Mouse (Mus musculus): ENCODE data around the gene Hist1h2br.
"Not testable (repeated sequence)": the region's sequence is repeated elsewhere in the genome, so short reads cannot be mapped to it uniquely, and the experiment has no call there.

Gene Hist1h2br

GRCm38 (mm10) chr13:21833461-21833860 lies at the start of gene Hist1h2br, which contains the start of gene Hist1h2ap:
Hist1h2br (plus strand) TSS chr13:21833743.
Hist1h2ap (minus strand) TSS chr13:21833507.
- not testable (repeated sequence) for DNase-seq (ENCODE audit: low read depth, low spot score)

GRCm38 (mm10) chr13:21784311-21784710 lies 49.2 kb upstream of the Hist1h2br start:
- DNase-seq (ENCODE audit: low read depth, low spot score): no peak

GRCm38 (mm10) chr13:21786189-21786898 lies 47.2 kb upstream of the Hist1h2br start:
- no peak for DNase-seq (ENCODE audit: low read depth, low spot score)

- DNase-seq (ENCODE audit: low read depth, low spot score): peak; percentile 96
Observed at GRCm38 (mm10) chr13:21786899-21787629, 46.5 kb upstream of the Hist1h2br start, which contains the start of the genes Hist1h2an and Hist1h2bp. Hist1h2an (minus strand) TSS chr13:21787218. Hist1h2bp (plus strand) TSS chr13:21787461.

- DNase-seq (ENCODE audit: low read depth, low spot score): no peak
Observed at GRCm38 (mm10) chr13:21787760-21788593, 45.6 kb upstream of the Hist1h2br start.

GRCm38 (mm10) chr13:21789925-21790324 lies 43.6 kb upstream of the Hist1h2br start:
- DNase-seq (ENCODE audit: low read depth, low spot score): no peak

GRCm38 (mm10) chr13:21790601-21791283 lies 42.8 kb upstream of the Hist1h2br start:
- DNase-seq (ENCODE audit: low read depth, low spot score): no peak

- DNase-seq (ENCODE audit: low read depth, low spot score): no peak
Observed at GRCm38 (mm10) chr13:21795584-21795983, 38.0 kb upstream of the Hist1h2br start.

- DNase-seq (ENCODE audit: low read depth, low spot score): not testable (repeated sequence)
Observed at GRCm38 (mm10) chr13:21797163-21797562, 36.4 kb upstream of the Hist1h2br start.

GRCm38 (mm10) chr13:21803058-21803457 lies 30.5 kb upstream of the Hist1h2br start:
- not testable (repeated sequence) for DNase-seq (ENCODE audit: low read depth, low spot score)

GRCm38 (mm10) chr13:21810073-21810472 lies 23.5 kb upstream of the Hist1h2br start, which contains the start of the genes Hist1h2bq and Hist1h2ao:
Hist1h2bq (minus strand) TSS chr13:21810197.
Hist1h2ao (plus strand) TSS chr13:21810465.
- not testable (repeated sequence) for DNase-seq (ENCODE audit: low read depth, low spot score)

- not testable (repeated sequence) for DNase-seq (ENCODE audit: low read depth, low spot score)
Observed at GRCm38 (mm10) chr13:21811074-21811473, 22.5 kb upstream of the Hist1h2br start.

- DNase-seq (ENCODE audit: low read depth, low spot score): not testable (repeated sequence)
Observed at GRCm38 (mm10) chr13:21811539-21811938, 22.0 kb upstream of the Hist1h2br start, which contains the start of gene Hist1h4m. Hist1h4m (plus strand) TSS chr13:21811746.

- not testable (repeated sequence) for DNase-seq (ENCODE audit: low read depth, low spot score)
Observed at GRCm38 (mm10) chr13:21812092-21812491, 21.5 kb upstream of the Hist1h2br start.

GRCm38 (mm10) chr13:21820082-21820890 lies 13.3 kb upstream of the Hist1h2br start:
- not testable (repeated sequence) for DNase-seq (ENCODE audit: low read depth, low spot score)

- no peak for DNase-seq (ENCODE audit: low read depth, low spot score)
Observed at GRCm38 (mm10) chr13:21828511-21828910, 5.0 kb upstream of the Hist1h2br start.

- no peak for DNase-seq (ENCODE audit: low read depth, low spot score)
Observed at GRCm38 (mm10) chr13:21830344-21830743, 3.2 kb upstream of the Hist1h2br start.

- not testable (repeated sequence) for DNase-seq (ENCODE audit: low read depth, low spot score)
Observed at GRCm38 (mm10) chr13:21831418-21832394, 1.8 kb upstream of the Hist1h2br start, which contains the start of gene Hist1h4n. Hist1h4n (minus strand) TSS chr13:21832196.

- not testable (repeated sequence) for DNase-seq (ENCODE audit: low read depth, low spot score)
Observed at GRCm38 (mm10) chr13:21840508-21840907, 7.0 kb downstream of the Hist1h2br start.
